Mouse (Mus musculus) effector memory CD4-positive, alpha-beta T cell, adult 7 months (primary cell): ENCODE measurements around the gene Jmjd8. TPM values are rescaled to one million over a fixed set of nuclear protein-coding genes. Genes with fewer than 3 reads are reported as not detected.

Experiments
- polyA plus RNA-seq: library from polyadenylated mRNA; unstranded; fragments of 100-300 nt; shearing (Covaris generic); gene quantifications from one replicate; pipeline ENCODE4 v1.2.1, GENCODE M21; 2017

Jmjd8 gene
- 18.4 TPM for polyA plus RNA-seq

GRCm38 (mm10) chr17:25828712-25829557 is at the start of gene Jmjd8:
TSS of gene Jmjd8 (plus strand) at chr17:25828867.

DNA sequence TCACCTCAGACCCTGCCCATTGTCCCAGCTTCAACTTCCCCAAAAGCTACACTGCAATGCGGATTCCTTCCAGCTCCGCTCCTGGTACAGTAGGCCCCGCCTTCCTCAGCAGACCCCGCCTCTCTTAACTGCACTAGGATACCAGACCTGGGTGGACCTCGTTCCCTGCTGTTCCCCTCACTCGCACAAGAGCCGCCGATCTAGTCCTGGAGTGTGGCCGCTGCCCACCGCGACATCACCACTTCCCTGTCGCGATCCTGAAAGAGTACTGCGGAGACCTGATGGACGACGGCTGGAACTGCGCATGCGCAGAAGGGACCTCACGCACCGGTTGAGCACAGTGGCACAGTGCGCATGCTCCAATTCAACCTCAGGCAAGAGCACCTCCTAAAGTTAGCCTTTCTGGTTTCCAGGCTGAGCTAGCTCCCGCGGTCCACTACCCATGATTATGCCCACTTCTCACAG is 43.4 kb upstream of the Jmjd8 start, which contains the start of gene Haghl:
Gene Haghl, minus strand, starts transcription at position 393 of the 465 bp plus-strand sequence.

DNA sequence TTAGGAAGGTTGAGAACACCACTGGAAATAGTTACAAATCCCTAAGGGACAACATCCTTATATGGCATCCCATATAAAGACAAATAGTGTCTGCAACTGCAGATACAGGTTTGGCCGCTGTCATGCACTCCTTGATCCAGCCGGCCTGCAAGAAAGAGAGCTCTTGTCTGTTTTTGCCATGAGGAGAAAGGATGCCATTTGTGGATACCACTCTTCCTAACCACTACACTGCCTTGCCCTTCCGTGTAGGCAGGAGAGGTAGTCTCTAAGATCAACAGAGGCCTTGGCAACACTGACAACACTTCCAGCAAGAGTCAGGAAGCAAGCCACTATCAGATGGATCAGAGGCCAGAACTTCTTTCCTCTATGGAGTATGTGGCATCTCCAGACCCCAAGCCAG is 42.4 kb upstream of the Jmjd8 start, which contains the start of gene Ccdc78:
Gene Ccdc78, plus strand, starts transcription at position 301 of the 400 bp plus-strand sequence.

GRCm38 (mm10) chr17:25792615-25793014 is 36.1 kb upstream of the Jmjd8 start, which contains the start of gene Fam173a:
TSS of gene Fam173a (minus strand) at chr17:25792901.

DNA sequence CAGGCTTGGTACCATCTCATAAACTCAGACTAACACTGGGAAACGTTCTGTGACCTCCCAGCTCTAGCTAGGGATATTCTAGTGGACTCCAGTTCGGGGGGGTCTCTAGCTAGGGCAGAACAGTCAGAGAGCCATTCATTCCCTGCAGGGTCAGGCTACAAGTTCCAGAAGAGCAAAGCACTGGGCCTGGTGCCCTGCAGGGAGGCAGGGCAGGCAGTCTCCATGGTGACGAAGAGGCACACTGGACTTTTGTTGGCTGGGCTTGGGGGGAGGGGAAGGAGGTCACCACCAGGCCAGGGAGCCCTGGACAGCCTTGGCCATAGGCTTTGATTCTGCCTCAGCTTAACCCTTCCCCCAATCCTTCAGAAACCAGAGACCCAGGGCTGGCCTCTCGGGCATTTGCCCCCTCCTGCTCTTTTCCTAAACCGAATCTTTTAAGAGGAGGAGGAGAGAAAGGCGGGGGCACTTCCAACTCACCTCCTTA is 33.0 kb upstream of the Jmjd8 start, which contains the start of gene AC134908.4:
Gene AC134908.4, minus strand, starts transcription at position 51 of the 484 bp plus-strand sequence.

DNA sequence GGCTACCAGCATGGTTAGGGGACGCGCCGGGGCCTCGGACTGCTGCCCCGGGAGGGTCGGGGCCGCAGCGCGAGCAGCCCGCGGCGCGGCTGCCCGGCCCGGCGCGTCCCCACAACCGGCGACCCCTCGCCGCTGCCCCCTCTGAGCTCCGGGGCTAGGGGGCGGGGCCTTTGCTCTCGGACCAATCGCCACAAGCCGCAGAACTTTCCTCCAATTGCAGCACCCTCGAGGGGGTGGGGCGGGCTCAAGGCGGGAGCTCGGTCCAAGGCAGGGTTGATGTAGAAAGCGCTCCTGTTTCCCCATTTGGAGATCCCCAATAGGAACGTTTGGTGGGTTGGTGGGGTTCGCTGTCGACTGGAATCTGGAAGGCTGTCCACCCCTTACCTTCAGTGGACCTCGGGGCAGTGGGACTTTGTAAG is 31.7 kb upstream of the Jmjd8 start, which contains the start of gene Metrn:
Gene Metrn, minus strand, starts transcription at position 186 of the 419 bp plus-strand sequence.

DNA sequence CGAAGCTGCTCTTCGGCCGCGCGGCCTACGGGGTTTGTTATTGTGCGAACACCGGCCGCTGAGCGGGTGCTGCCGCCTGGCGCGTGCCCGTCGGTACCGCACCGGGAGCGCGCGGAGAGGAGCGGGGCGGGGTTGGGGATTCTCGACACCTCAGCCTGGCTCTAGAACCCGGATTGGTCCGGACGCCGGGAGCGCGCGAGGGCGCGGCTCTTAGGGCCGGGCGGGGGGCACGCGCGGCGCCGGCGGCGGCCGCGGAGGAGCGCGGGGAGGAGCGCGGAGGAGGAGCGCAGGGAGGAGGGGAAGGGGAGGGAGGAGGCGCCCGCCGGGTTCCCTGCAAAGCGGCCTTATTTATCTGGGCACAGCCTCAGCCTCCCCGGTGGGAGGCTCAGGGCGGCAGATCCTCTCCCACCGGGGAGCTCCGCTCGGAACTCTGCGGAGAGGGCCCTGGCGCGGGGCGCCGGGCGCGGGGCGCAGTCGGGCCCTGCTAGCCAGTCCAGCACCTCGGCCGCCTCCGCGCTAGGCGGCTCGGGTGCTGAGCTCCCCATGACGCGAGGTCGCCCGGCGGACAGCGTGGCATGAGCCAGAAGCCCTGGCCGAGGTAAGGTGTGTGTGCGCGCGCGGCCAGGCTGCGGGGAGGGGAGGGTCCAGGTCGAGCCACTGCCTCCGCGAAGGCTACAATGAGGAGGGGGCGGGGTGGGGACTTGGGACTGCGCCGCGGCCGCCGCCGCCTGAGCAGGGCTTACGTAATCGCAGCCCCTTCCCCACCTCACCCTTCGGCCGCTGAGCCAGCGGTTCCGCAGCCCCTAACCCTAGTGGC is 19.7 kb upstream of the Jmjd8 start, which contains the start of gene Fbxl16:
Gene Fbxl16, plus strand, starts transcription at position 297 of the 817 bp plus-strand sequence.

DNA sequence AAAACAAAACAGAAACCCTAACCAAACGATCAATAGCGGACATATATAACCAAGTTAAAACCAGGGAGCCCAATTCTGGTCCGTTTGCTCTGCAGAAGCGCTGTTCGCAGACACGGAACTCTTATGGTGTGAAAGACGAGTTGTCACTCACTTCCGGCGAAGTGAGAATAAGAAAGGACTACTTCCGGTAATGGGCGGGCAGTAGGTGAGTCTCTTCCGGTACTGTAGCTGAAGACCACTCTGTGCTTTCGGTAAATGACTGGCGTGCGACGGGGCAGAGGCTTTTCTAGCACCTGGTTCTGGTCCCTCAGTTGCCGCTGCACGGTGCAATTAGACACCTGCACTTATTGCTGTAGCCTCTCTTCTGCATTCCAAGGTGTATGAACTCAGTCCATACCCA is 5.2 kb upstream of the Jmjd8 start, which contains the start of gene Wdr24:
Gene Wdr24, plus strand, starts transcription at position 176 of the 400 bp plus-strand sequence.

GRCm38 (mm10) chr17:25833291-25833663 is 4.6 kb downstream of the Jmjd8 start, which contains the start of gene Stub1:
TSS of gene Stub1 (minus strand) at chr17:25833404.

DNA sequence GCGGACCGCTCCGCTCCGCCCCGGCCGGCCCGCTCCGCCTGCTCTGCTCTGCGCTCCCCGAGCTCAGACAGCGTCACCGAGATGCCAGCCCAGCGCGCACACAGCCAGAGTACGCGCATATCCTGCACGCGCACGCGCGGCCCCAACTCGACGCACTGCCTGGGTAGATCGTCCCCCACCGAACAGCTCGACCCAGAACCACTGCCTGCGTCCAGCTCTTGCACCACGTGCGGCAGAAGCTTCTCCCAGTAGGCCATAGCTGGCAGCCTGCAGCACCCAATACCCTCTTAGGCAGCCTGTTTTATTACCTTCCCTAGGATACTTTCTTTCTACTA is 8.4 kb downstream of the Jmjd8 start, which contains the start of gene Rhbdl1:
Gene Rhbdl1, minus strand, starts transcription at position 220 of the 335 bp plus-strand sequence.

GRCm38 (mm10) chr17:25841117-25841880 is 12.6 kb downstream of the Jmjd8 start, which contains the start of gene Gm20683:
TSS of gene Gm20683 (minus strand) at chr17:25841763.

DNA sequence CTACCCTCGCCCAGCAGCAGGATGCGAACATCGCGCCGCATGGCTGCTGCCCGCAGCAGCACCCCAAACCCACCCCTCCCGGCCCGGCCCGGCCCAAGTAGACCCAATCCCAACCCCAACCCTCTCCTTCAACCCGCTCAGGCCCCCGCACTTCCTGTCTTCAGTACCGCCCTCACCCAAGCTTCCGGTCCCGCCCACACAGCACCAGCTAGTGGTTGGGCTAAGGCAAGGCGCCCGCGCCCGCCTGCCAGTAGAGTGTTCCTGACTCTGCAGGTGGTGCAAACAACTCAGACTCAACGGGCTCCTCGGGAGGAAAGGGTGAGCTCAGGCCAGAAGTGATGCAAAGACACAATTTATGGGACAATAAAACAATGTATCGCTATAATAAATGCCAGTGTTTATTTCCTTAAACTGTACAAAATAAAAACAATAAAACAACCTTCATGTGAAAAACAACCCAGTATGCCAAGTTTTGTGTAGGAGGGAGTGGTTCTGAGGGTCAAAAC is 15.8 kb downstream of the Jmjd8 start, which contains the start of gene Rhot2:
Gene Rhot2, minus strand, starts transcription at position 456 of the 506 bp plus-strand sequence.

DNA sequence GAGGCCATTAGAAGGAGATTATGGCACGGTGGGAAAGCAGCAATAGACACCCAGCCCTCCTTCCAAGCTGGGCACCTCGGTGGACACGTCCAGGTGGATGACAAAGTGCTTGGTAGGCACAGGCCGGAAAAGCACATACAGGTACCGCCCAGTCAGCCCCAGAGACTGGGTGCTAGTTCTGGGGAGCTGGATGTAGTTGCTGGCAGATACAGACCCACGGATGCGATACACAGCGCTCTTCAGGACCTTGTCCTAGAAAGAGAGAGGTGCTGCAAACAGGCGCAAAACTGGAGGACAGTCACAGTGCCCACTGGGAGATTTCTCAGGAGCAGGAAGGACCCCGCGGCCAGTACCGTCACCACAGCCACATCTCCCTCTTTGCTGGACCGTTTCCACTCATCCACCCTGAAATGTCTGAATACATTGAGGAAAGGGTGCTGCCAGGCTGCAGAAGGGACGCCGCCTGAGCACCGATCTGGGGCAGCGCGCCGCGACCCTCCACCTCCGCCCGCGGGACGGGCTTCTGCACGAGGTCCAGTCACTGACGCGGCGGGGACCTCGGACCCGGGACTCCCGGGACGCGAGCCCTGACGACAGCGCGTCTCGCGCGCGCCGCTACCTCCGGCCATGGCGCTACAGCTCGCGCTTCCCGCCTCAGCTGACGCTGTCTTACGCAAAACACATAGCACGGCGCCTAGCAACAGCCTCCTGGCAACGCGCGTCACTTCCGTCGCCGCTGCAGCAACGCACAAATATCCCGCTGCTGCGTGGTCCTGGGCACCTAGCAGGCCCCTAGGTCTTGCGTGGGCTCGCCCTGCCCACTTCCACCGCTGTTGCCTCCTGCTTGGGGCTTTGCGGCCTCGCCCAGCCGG is 32.4 kb downstream of the Jmjd8 start, which contains the start of gene Wdr90:
Gene Wdr90, minus strand, starts transcription at position 670 of the 872 bp plus-strand sequence.

DNA sequence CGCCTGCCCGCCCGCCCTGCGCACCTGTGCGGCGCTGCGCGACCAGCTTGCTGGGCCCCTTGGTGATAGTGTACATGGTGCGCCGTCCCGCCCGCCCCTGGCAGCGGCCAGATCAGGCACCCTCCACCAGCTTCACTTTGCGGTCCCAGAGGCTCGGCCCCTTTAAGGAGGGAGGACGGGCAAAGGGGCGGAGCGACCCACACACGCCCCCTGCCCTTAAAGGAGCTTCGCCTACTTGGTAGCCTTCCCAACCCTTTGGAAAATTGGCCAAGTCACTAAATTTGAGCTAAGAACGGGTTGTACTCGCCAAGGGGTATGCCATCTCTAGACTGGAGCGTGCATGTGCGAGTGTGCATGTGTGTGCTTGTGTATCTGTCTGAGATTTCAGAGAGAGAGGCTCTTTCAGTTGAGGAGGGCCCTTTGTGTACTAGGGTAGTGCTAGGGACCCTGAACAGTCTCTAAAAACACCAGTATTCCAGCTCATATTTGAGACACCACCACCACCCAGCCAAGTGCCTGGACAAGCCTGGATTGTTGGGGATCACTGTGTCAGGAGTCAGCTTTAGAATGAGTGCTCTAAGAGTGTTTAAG is 40.0 kb downstream of the Jmjd8 start, which contains the start of gene Mcrip2:
Gene Mcrip2, minus strand, starts transcription at position 164 of the 591 bp plus-strand sequence.

DNA sequence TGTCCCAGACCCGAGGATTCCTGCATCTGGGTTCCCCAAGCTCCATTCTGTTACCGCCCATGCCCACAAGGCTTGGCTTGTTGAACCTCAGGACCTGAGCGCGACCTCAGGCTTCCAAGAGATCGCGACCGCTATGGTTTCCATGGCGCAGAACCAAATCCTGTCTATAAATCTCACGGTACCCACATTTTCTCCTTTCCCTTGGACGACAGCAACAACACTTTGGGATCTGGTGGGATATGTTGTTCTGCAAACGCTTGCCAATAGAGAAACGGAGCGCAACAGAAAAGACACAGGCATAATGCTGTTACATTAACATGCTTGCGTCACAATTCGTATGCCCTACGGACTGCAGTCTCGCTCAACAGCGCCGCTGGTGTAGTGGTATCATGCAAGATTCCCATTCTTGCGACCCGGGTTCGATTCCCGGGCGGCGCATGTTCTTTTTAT is 46.1 kb downstream of the Jmjd8 start, which contains the start of gene Mettl26:
Gene Mettl26, plus strand, starts transcription at position 354 of the 450 bp plus-strand sequence.

GRCm38 (mm10) chr17:25880196-25880910 is 51.7 kb downstream of the Jmjd8 start, which contains the start of gene Wfikkn1:
TSS of gene Wfikkn1 (minus strand) at chr17:25880858.

